Mouse (Mus musculus): ENCODE measurements around the gene S1pr1.

DNA sequence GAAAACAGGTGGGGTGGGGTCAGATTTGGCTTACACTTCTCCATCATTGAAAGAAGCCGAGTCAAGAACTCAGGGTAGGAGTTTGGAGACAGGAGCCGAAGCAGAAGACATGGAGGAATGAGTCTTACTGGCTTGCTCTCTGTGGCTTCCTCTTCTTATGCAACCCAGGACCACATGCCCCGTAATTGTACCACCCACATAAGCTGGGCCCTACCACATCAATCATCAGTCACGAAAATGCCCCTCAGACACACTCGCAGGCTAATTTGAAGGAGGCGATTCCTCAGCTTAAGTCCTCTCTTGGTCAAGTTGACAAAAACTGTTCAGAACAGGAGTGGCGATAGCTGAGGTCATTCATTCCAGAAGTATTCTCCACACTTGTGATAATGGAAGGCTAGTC, 35.9 kb downstream of the S1pr1 start:
- no peak for TF ChIP-seq GATA1 (IDR thresholded peaks at IDR 0.05; ENCODE audit: borderline replicate concordance, low read length)
- no peak for TF ChIP-seq FLI1 (IDR thresholded peaks at IDR 0.05; ENCODE audit: low read length)
